Mouse (Mus musculus) megakaryocyte, embryonic 14.5 days (primary cell): ENCODE data around the gene Dnpep.

Source experiments
- FLI1 ChIP-seq: IDR thresholded peaks from 2 replicates; pipeline ENCODE4 v1.6.1; 2012; ENCODE audit warnings: low read length, inconsistent platforms, mixed read lengths
- GATA1 ChIP-seq: IDR thresholded peaks from 3 replicates; pipeline ENCODE4 v1.6.1; 2012; ENCODE audit warnings: mixed read lengths, low read length, inconsistent platforms, borderline replicate concordance

DNA sequence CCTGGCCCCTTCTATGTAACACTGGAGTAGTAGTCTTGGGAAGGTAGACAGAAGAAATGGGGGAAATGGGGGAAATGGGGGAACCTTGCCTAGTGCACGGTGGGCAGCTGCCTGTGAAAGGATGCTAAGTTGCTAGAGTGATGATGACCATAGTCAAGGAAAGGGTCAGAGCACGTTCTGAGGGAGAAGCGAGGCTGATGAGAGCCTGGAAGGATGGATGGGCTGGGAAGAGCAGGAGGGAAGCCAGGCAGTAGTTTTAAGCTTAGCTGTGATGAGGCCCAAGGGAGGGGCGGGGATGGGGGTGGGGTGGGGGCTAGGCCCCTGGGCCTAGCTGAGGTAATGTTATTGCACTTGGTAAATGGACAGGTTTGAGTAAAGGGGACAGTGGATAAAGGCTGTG is 43.3 kb upstream of the Dnpep start:
- TF ChIP-seq FLI1 (no peak), GATA1 (no peak)
